Mouse (Mus musculus) brain, embryonic 14.5 days (tissue): Measurements from ENCODE around the gene Fam84b. TPM values are rescaled to one million over a fixed set of nuclear protein-coding genes. Genes with fewer than 3 reads are reported as not detected.

ENCODE experiments used
- DNase-seq: peaks from one replicate; pipeline ENCODE4 v3.0.0-alpha.2; 2011; ENCODE audit warnings: low read depth
- CTCF ChIP-seq: fragments of 200-500 bp; IDR thresholded peaks from 2 replicates; pipeline ENCODE4 v1.5.1; 2012; ENCODE audit warnings: inconsistent platforms, mild to moderate bottlenecking, moderate library complexity, borderline replicate concordance; ENCODE audit not compliant: insufficient read depth, insufficient read length; ENCODE audit errors: extremely low read depth
- POLR2A ChIP-seq: fragments of 200-500 bp; IDR thresholded peaks from 2 replicates; pipeline ENCODE4 v1.6.1; 2012; ENCODE audit warnings: mild to moderate bottlenecking, inconsistent platforms, borderline replicate concordance; ENCODE audit not compliant: poor library complexity, insufficient read depth, insufficient read length, severe bottlenecking; ENCODE audit errors: extremely low read depth
- polyA plus RNA-seq: library from polyadenylated mRNA; depleted of rRNA; stranded (reverse); fragments of >200 nt; gene quantifications from 2 replicates; pipeline ENCODE4 v1.2.3, GENCODE M21; 2012; rRNA removed

Gene Fam84b
- polyA plus RNA-seq, 1 experiment = 11.7 TPM

GRCm38 (mm10) chr15:60822803-60823619 lies 30.6 kb downstream of the Fam84b start:
- TF ChIP-seq POLR2A (0 out of 2 replicates have a peak, but pooled peaks have one; percentile 15), CTCF (peak; percentile 45)
- peak; percentile 93 for DNase-seq

DNA sequence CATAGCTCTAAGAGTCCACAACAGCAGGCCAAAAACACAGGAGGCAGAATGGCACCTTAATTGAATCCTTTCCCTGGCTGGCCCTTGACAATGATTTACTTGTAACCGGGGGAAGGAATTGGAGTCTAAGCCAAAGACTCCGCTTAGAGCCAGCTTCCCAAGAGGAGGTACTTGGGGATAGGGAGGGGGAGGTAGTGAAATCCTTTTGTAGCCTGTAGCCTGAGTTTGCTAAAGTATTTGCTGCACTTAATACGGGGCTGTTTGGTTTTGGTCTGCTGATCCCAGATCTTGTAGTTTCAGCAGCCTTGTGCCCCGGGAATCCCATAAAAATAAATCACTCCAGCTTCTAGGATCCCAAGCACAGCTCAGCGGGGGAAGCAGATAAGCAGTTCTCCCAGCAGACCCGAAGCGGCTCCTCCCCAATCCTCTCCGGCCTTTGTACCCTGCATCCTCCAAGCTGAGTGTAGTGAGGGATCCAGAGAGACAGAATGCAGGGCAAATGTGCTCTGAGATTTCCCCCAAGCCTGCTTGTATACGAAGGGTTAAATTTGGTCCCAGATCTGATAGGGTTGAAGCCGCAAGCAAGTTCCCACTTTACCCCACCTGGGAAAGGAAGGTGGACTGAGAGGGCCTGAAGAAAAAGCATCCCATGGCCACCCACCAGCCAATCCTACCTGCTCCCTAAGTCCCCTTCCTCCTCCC lies 31.3 kb downstream of the Fam84b start:
- TF ChIP-seq POLR2A = no peak
- no peak for TF ChIP-seq CTCF
- DNase-seq = peak; percentile 90

DNA sequence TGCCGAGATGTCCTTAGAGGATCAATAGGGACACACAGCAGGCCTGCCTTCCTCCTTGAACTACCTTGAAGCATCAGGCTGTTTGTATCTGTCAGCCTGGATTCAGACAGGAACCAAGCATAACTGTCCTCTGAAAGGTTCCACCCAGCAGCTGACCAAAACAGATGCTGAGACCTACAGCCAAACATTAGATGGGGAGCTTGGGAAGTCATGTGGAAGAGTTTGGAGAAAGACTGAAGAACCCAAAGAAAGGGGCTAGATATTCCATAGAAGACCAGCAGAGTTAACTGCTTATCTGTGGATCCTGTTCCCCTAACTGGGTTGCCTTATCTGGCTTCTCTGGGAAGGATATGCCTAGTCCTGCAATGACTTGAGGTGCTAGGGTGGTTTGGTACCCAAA lies 35.1 kb downstream of the Fam84b start:
- DNase-seq = no peak
- TF ChIP-seq CTCF (no peak), POLR2A (no peak)

DNA sequence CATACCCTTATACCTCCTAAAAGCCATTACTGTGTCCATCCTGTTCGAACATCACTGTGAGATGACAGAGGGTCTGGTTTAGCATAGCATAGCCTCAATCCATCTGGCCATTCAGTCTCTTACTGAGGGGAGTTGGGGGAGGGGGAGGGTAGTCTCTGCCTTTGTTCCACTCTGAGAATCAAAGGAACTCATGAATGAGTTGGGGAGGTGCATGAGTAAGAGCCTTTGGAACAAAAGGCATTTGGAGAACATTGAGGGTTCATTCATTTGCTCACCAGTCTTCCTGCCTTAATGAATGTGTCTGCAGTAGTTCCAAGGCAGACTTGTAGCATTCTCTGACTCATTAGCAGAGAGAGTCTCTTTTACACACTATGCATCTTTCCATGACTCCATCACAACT lies 37.1 kb downstream of the Fam84b start:
- DNase-seq = peak; percentile 57
- TF ChIP-seq POLR2A (no peak), CTCF (no peak)

DNA sequence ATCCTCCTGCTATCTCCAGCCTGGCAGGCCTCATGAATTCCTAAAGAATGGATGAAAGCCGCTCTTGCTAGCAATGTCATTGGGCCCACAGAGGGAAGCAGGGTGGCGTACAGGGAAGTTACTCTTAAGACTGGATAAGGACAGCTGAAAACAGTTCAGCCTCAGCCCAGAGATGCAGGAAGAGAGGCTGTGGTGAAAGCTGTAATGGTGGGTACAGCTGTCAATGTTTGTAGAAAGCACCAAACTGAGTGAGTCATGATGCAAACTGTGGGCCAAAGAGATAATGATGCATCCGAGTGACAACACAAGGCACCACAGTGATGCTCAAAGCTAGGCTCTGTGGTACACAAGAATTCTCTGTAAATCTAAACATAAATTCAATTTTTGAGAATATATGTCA lies 39.0 kb downstream of the Fam84b start:
- TF ChIP-seq POLR2A = no peak
- TF ChIP-seq CTCF = no peak
- DNase-seq = no peak

- no peak for DNase-seq
- TF ChIP-seq POLR2A (no peak), CTCF (no peak)
These were observed 60.4 kb downstream of the Fam84b start for GRCm38 (mm10) chr15:60793041-60793673.

DNA sequence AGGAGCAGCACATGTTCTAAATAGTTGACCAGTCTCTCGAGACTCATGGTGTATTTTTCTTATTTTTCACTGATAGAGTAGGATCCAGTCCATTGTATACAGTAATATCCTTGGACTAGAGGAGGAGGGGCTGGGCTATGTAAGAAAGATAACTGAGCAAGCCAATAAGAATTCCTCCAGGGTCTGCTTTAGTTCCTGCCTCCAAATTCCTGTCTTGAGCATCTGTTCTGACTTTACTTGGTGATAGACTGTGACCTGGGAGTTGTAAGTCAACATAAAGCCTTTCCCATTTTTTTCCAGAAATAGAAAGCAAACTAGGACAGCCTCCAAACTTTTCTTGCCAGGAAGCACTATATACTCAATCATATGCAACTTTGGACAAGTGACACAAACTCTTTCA lies 64.5 kb downstream of the Fam84b start:
- TF ChIP-seq POLR2A = no peak
- no peak for TF ChIP-seq CTCF
- DNase-seq = peak; percentile 8

GRCm38 (mm10) chr15:60783761-60784160 lies 69.8 kb downstream of the Fam84b start:
- TF ChIP-seq POLR2A = no peak
- TF ChIP-seq CTCF = no peak
- DNase-seq = no peak

DNA sequence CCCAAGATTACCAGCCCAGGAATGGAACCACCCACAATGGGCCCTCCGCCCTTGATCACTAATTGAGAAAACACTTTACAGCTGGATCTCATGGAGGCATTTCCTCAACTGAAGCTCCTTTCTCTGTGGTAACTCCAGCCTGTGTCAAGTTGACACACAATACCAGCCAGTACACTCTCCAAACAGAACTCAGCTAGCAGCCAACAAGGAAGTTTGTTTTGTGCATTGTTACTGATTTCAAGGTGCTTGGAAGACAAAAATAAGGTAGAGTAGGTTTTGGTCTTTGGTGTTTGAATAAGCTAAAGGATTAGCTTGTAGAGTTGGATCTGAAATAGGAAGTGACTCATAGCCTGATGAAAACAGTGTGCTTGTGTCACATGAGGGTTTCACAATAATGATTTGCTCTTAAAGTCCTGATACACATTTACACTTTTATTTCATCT lies 74.0 kb downstream of the Fam84b start:
- DNase-seq = no peak
- TF ChIP-seq CTCF = no peak
- TF ChIP-seq POLR2A = no peak

GRCm38 (mm10) chr15:60779063-60779462 lies 74.5 kb downstream of the Fam84b start:
- TF ChIP-seq CTCF (no peak), POLR2A (no peak)

More at GRCm38 (mm10) chr15:60779063-60779462, 74.5 kb downstream of the Fam84b start:
- no peak for DNase-seq

Other genes starting within 250 kb of the Fam84b start
- not detected in 2 replicates for gene A1bg, start 69.2 kb upstream of the Fam84b start, polyA plus RNA-seq